Mouse (Mus musculus) heart, embryonic 14.5 days (tissue): ENCODE measurements around the gene Sdk2. TPM values are rescaled to one million over a fixed set of nuclear protein-coding genes. Genes with fewer than 3 reads are reported as not detected.

ENCODE experiments used
- ATAC-seq: fragments of 200-750 bp; cut with Nextera tagmentation; 2 replicates; pipeline ENCODE4 v1.8.0; 2017; ENCODE audit warnings: low read depth, moderate TSS enrichment; ENCODE audit not compliant: insufficient number of reproducible peaks, insufficient read depth, low FRiP score
- H3K27ac ChIP-seq, 2 experiments: fragments of 200-500 bp in 1 of 2; fragments of 300-500 bp in 1 of 2; sonication (generic) in 1 of 2; replicated peaks in 1 of 2; 2 replicates each; pipeline ENCODE4 v1.5.1; 2012 to 2014; ENCODE audit warnings: low read depth in 2 of 2, low read length in 2 of 2, control low read depth in 1 of 2, mild to moderate bottlenecking in 1 of 2, mixed read lengths in 1 of 2; ENCODE audit not compliant: control insufficient read depth in 1 of 2, insufficient read depth in 1 of 2
- H3K27me3 ChIP-seq: fragments of 300-500 bp; sonication (generic); 2 replicates; pipeline ENCODE4 v1.6.1; 2014; ENCODE audit warnings: mild to moderate bottlenecking, low read length, control low read depth; ENCODE audit not compliant: control insufficient read depth, insufficient read depth
- H3K36me3 ChIP-seq: fragments of 300-500 bp; sonication (generic); 2 replicates; pipeline ENCODE4 v1.6.1; 2014; ENCODE audit warnings: mild to moderate bottlenecking, control low read depth, low read length, mixed read lengths; ENCODE audit not compliant: control insufficient read depth, insufficient read depth
- H3K4me1 ChIP-seq, 2 experiments: fragments of 200-500 bp in 1 of 2; fragments of 300-500 bp in 1 of 2; sonication (generic) in 1 of 2; 2 replicates each; pipeline ENCODE4 v1.6.1; 2012 to 2014; ENCODE audit warnings: low read length in 2 of 2, control low read depth in 1 of 2, mixed read lengths in 1 of 2; ENCODE audit not compliant: control insufficient read depth in 2 of 2, insufficient read depth in 2 of 2
- H3K4me2 ChIP-seq: fragments of 300-500 bp; sonication (generic); 2 replicates; pipeline ENCODE4 v1.6.1; 2014; ENCODE audit warnings: mild to moderate bottlenecking, low read length
- H3K4me3 ChIP-seq, 2 experiments: fragments of 200-500 bp in 1 of 2; fragments of 300-500 bp in 1 of 2; sonication (generic) in 1 of 2; 2 replicates each; pipeline ENCODE4 v1.5.1; 2012 to 2014; ENCODE audit warnings: low read length in 2 of 2, mild to moderate bottlenecking in 2 of 2, control low read depth in 1 of 2, low read depth in 1 of 2, moderate library complexity in 1 of 2; ENCODE audit not compliant: control insufficient read depth in 1 of 2, insufficient read depth in 1 of 2
- H3K9ac ChIP-seq: fragments of 300-500 bp; sonication (generic); 2 replicates; pipeline ENCODE4 v1.6.1; 2014; ENCODE audit warnings: mild to moderate bottlenecking, low read length
- H3K9me3 ChIP-seq: fragments of 300-500 bp; sonication (generic); 2 replicates; pipeline ENCODE4 v1.6.1; 2016; ENCODE audit warnings: low read length, control low read depth; ENCODE audit not compliant: control insufficient read depth
- WGBS: fragments of 180-500 bp; shearing (Covaris S2); extraction: QIAGEN DNeasy Blood & Tissue Kit; methylation state at CpG from one replicate; pipeline ENCODE4 v1.1.7; 2014; 5-methylcytosine and 5-hydroxymethylcytosine counted together
- polyA plus RNA-seq: library from polyadenylated mRNA; unstranded; fragments of >200 nt; fragmentation: Nextera tagmentation; extraction: Ambion mirVana; gene quantifications from 2 replicates; pipeline ENCODE4 v1.2.1, GENCODE M21; 2014

Sdk2 gene
- polyA plus RNA-seq, 1 experiment from 2014 or later = 2.4 TPM

GRCm38 (mm10) chr11:113782496-113782895, 284.4 kb downstream of the Sdk2 start:
- peaks cover 32 to 37% of the 10 kb centered on the region in 2 experiments for H3K4me1 ChIP-seq
- H3K27me3 ChIP-seq = no peaks in the 10 kb centered on the region
- no peak for ATAC-seq
- H3K9me3 ChIP-seq = no peaks in the 10 kb centered on the region
- no peak overlapping the region for H3K9ac ChIP-seq
- no peak overlapping the region for H3K4me3 ChIP-seq
- WGBS = 93% methylated on average over 2 of the region's 2 CpGs
- H3K36me3 ChIP-seq = no peaks in the 10 kb centered on the region
- H3K27ac ChIP-seq = no peak overlapping the region
- H3K4me2 ChIP-seq = no peak overlapping the region

- H3K27ac ChIP-seq = no peak overlapping the region
- no peak overlapping the region for H3K9ac ChIP-seq
Measured at GRCm38 (mm10) chr11:113782006-113782405, 284.8 kb downstream of the Sdk2 start.

GRCm38 (mm10) chr11:113779680-113780041, 287.2 kb downstream of the Sdk2 start:
- 47% methylated on average over 6 of the region's 6 CpGs for WGBS
- no peak for ATAC-seq
- H3K36me3 ChIP-seq = no peaks in the 10 kb centered on the region
- no peak overlapping the region for H3K9ac ChIP-seq
- H3K27ac ChIP-seq = no peak overlapping the region
- no peaks in the 10 kb centered on the region for H3K9me3 ChIP-seq
- H3K4me1 ChIP-seq = peaks cover 18 to 28% of the 10 kb centered on the region in 2 experiments; a peak in 3 of 4 replicates
- H3K27me3 ChIP-seq = no peaks in the 10 kb centered on the region
- H3K4me2 ChIP-seq = no peak overlapping the region
- no peak overlapping the region for H3K4me3 ChIP-seq

More at GRCm38 (mm10) chr11:113782006-113782405, 284.8 kb downstream of the Sdk2 start:
- no peaks in the 10 kb centered on the region for H3K9me3 ChIP-seq
- no peak for ATAC-seq
- no peak overlapping the region for H3K4me2 ChIP-seq
- peaks cover 35 to 41% of the 10 kb centered on the region in 2 experiments for H3K4me1 ChIP-seq
- H3K4me3 ChIP-seq = no peak overlapping the region
- H3K27me3 ChIP-seq = no peaks in the 10 kb centered on the region
- H3K36me3 ChIP-seq = no peaks in the 10 kb centered on the region
- 47% methylated on average over 2 of the region's 2 CpGs for WGBS

- H3K9ac ChIP-seq = no peak overlapping the region
- no peak for ATAC-seq
- no peak overlapping the region for H3K27ac ChIP-seq
- no peak overlapping the region for H3K4me2 ChIP-seq
- H3K27me3 ChIP-seq = no peaks in the 10 kb centered on the region
- H3K4me3 ChIP-seq = no peak overlapping the region
- H3K4me1 ChIP-seq = peaks cover 17 to 25% of the 10 kb centered on the region in 2 experiments; a peak in 3 of 4 replicates
- 39% methylated on average over 20 of the region's 20 CpGs for WGBS
- H3K36me3 ChIP-seq = no peaks in the 10 kb centered on the region
- no peaks in the 10 kb centered on the region for H3K9me3 ChIP-seq
Measured at GRCm38 (mm10) chr11:113778733-113779679, 287.8 kb downstream of the Sdk2 start.

- Histone ChIP-seq H3K27ac (no peak overlapping the region), H3K4me3 (no peak overlapping the region), H3K27me3 (no peaks in the 10 kb centered on the region), H3K9me3 (no peaks in the 10 kb centered on the region), H3K4me2 (no peak overlapping the region), H3K9ac (no peak overlapping the region), H3K36me3 (no peaks in the 10 kb centered on the region), H3K4me1 (peaks cover 17 to 25% of the 10 kb centered on the region in 2 experiments; a peak in 3 of 4 replicates)
- 64% methylated on average over 8 of the region's 8 CpGs for WGBS
- no peak for ATAC-seq
Measured at GRCm38 (mm10) chr11:113777878-113778464, 288.9 kb downstream of the Sdk2 start.

GRCm38 (mm10) chr11:113776851-113777511, 289.9 kb downstream of the Sdk2 start:
- Histone ChIP-seq H3K27me3 (no peaks in the 10 kb centered on the region), H3K4me1 (peaks cover 16 to 22% of the 10 kb centered on the region in 2 experiments; a peak in 3 of 4 replicates), H3K36me3 (no peaks in the 10 kb centered on the region), H3K27ac (no peak overlapping the region), H3K4me2 (no peak overlapping the region), H3K9me3 (no peaks in the 10 kb centered on the region), H3K4me3 (no peak overlapping the region), H3K9ac (no peak overlapping the region)
- no peak for ATAC-seq
- WGBS = 62% methylated on average over 14 of the region's 14 CpGs

- Histone ChIP-seq H3K4me2 (no peak overlapping the region), H3K36me3 (no peaks in the 10 kb centered on the region), H3K9me3 (no peaks in the 10 kb centered on the region), H3K9ac (no peak overlapping the region), H3K4me3 (no peak overlapping the region), H3K27ac (no peak overlapping the region), H3K27me3 (no peaks in the 10 kb centered on the region), H3K4me1 (peaks cover 15 to 21% of the 10 kb centered on the region in 2 experiments; a peak in 3 of 4 replicates)
- 88% methylated on average over 3 of the region's 3 CpGs for WGBS
- ATAC-seq = no peak
Measured at GRCm38 (mm10) chr11:113774773-113775172, 292.1 kb downstream of the Sdk2 start.
